Mouse (Mus musculus): ENCODE measurements at regions not wholly inside any gene's neighbourhood (a gene's known extent, or its start where the extent isn't known, plus 50 kb on each side); places are given as distances from the start of the nearest gene placed in this dataset.

DNA sequence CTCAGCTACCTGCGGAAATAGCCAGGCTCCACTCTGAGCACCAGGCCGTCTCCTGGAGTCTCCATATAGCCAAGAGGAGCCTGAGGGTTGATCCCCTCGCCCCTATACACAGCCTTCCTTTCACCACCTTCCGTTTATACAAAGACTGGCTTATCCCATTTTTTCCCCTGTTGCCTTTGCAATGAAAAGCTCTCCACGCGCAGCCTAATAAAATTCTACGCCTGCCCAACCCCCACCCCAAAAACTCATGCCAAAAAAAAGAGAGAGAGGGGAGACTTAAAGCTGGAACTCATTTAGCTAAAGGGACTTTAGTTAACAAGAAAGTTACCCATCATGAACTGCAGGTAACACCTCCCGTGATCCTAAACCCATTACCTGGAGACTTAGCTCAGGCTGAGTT lies 762.5 kb downstream of the Kcnj2 start:
- no peak for DNase-seq (ENCODE audit: low spot score)

DNA sequence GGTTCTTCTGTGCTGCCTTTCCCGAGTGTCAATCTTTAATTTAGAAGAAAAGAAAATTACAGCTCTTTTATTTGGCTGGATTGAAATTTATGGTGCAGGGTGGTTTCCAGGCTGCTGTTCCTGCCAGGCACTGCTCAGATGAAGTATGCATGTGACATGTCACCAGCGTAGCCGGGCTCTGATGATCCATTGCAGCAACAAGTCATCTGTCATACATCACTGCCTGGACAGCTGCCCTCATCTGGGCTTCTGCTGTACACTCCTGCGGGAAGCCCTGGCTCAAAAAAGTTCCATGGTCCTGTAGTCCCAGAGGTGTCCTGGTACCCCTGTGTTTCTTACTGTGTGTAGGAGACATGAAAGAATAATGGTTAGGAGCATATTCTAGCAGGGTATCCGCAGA lies 773.0 kb downstream of the Kcnj2 start:
- no peak for DNase-seq (ENCODE audit: low spot score)

DNA sequence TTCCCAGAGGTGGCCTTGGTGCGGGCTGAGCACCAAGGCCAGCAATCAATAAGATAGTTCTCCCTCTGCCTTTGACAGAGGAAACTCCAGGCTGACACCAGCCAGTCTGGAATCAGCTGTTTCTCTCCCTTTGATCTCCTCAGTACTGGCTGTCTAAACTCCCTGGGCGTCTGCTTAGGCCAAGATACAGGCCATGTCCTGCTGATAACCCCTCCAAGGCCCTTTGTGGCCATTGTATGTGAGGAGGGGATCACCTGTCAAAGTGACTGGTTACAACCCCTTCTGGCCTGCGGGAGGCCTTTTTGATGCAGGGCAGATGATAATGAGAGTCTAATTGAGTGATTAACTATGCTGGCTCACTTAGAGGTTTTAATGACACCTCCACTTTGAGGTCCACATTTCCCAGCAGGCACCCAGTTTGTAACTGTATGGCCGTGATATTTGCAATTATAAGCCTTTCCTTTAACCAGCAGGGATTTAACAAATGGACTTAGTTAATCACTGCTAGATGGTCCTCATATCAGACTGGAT lies 777.8 kb downstream of the Kcnj2 start:
- no peak for DNase-seq (ENCODE audit: low spot score)

DNA sequence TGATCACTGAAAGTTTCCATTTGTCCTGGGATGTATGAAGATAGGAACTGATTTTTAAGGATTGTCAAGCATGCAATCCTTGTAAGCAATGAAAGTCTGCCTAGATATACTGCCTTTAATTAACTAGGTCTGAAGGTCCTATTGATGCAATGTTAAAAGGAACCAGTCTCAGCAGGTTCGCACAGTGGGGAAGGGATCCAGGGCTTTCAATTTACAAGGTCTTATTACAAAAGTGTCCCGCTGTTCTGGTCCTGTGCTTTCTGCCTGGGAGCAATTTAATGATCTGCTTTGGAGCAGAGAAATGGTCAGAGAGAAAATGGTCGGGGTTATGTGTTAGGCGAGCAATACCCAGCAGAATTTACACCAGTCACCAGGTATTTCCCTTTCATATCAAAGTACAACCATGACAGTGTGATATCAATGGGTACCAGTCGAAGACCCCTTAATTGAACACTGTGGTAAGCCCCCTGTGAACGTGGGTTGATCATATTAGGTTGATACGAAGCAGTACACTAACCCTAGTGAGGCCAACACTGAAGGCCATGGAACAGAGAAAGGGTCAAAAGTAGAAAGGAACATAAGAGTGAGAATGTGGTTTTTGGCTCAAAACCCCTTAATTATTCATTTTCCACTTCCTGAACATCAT lies 778.5 kb downstream of the Kcnj2 start:
- DNase-seq (ENCODE audit: low spot score) = no peak

DNA sequence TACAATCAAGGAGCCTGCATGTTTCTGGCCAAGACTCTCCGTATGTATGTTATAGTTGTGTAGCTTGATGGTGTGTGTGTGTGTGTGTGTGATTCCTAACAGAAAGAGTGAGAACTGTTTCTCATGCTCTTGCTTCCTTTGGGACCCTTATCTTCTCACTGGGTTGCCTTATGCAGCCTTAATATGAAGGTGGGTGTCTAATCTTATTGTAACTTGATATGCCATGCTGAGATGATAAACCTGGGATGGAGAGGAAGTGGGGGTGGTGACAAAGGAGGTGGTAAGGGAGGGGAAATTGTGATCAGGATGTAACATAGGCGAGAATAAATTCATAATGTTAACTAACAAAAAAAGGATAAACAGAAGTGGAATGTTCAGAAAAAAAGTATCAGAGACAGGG lies 791.3 kb downstream of the Kcnj2 start:
- no peak for DNase-seq (ENCODE audit: low spot score)

DNA sequence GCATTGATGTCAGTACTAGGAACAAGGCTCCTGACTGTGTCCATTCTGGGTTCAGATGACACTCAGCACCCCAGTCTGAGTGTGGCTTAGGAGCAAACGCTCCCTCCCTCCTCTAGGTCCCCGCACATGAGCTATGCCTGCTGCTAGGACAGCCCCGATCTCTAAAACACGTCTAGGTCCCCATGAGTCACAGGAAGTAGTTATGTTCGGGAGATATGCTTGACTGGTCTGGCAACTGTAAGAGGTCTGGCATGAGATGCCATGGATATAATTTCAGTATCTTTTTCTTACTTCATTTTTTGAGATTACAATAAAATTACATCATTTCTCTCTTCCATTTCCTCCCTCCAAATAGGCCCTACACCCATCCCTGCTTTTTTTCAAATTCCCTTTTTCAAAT lies 792.1 kb downstream of the Kcnj2 start:
- no peak for DNase-seq (ENCODE audit: low spot score)

DNA sequence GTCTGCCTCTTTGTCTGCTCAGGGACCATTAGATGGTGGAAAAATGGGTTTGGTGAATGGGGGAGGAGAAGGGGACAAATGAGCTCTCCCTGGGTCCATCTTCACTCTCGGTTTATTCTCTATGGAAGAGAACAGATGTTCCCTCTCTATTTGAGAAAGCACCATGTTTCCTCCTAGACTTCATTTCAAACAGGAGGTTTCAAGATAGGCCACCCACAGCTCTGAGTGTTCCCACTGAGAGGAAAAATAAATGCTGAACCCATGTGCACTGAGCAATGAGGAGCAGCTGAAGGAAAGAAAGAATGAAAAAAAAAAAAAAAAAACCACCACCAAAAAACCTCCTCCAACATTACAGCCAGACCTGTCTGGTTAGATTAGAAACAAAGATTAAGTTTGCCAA lies 799.2 kb downstream of the Kcnj2 start:
- no peak for DNase-seq (ENCODE audit: low spot score)

DNA sequence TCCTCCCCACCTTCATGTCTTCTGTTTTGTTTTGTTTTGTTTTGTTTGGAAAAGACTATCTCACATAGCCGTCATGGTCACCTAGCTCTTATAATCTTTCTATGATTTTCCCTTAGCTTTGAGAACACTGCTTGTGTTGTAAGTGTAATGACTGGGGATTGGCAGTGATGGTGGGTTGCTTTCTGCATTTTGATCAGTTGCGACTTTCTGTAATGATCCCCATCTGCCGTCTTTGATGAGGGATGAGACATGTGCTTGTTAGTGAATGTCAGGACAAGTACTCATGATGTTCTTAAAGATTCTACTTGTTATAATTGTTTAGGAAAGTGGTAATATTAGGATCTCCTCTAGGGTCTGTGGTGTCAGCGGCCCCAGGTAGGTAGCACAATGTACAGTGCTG lies 809.4 kb downstream of the Kcnj2 start:
- no peak for DNase-seq (ENCODE audit: low spot score)

DNA sequence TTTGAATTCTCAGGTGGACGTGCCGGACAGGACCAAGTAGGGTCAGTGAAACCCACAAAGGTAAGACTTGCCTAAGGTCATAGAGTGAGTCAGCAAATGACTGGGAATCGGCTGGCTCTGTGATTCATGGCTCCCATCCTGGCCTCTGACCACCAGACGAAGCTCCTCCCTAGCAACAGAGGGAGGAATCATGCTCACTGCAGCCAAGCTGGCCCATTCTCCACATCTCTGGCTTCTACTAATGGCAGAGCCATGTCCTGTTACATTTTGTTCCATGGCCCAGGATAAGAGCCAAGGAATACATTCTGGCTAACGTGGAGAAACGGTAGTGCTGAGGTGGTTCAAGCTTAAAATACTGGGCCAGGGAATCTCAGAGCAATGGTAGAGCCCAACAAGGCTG lies 814.2 kb downstream of the Kcnj2 start:
- DNase-seq (ENCODE audit: low spot score) = no peak

DNA sequence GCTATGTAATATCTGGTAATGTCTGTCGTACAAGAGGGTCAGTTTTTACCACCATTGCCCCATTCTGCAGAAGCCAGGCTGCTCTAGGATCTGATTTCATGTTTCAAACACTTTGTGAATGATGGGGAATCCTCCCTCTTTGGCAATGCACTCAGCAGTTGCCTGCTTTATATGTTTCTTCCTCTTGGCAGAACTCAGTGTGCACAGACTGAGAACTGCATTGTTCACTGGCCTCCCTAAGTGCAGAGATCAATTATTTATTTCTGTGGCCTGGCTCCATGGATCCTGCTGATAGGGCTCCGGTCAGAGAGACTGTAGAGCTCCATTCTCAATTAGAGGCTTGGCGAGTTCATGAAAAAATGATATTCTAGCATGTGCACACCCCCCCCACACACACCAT lies 824.1 kb downstream of the Kcnj2 start:
- DNase-seq (ENCODE audit: low spot score) = no peak

DNA sequence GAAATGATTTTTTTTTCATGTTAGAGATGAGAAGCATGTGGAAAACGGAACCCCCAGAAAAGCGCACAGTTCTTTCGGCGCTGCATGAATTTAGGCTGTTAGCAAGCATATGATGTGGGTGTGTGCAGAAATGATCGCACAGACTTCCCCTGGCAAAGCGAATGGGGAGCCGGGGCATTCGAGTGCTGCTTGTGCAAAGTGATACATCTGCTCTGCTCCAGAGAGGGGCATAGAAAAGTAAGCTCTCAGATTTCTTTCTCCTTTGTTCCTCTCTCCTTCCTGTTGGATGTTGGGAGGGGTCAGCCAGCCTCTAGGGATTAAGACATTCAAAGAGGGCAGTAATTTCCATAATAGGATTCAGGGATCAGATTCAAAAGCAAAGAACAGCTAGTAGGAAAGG lies 827.9 kb downstream of the Kcnj2 start:
- no peak for DNase-seq (ENCODE audit: low spot score)

DNA sequence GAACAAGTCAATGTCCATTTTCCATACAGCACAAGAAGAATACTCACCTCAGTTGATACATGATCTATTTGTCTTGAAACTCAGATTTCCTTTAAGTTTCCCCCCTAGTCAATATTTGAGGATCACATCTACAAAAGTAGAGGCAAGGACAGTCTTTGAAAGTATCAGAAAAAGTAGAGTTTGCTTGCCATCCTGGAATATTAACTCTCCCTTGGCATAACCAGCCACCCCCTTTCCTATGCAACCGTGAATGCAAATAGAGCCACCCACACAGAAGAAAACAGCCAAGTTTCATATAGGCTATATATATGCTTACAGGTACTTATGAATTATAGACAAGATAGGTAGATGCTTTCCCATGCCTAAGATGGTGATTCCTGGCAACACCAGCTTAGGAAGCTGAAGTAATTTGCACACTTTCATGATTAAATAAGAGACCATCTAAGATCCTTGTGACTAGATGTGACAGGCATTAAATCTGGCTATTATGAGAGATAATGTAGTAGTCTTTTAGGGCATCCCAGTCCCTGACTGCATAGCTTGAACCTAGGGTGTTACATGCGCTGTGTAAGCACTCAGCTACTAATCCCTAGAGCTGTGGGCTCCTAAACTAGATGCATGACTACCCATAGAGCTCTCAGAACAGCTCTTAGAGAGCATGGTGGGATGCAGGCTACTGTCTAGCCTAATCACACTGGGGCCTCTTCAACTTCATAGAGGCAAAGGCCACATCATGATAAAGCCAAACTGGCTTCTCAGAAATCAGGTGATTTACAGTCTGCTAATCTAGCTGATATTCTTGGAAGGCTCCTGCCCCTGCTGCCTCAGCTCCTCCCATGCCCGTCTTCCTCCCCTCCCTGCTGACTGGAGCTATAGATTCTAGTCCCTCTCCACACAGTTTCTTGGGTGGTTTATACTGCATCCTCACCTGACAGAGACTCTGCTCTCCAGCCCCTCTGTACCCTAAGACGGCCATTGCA lies 829.5 kb downstream of the Kcnj2 start:
- DNase-seq (ENCODE audit: low spot score) = no peak

DNA sequence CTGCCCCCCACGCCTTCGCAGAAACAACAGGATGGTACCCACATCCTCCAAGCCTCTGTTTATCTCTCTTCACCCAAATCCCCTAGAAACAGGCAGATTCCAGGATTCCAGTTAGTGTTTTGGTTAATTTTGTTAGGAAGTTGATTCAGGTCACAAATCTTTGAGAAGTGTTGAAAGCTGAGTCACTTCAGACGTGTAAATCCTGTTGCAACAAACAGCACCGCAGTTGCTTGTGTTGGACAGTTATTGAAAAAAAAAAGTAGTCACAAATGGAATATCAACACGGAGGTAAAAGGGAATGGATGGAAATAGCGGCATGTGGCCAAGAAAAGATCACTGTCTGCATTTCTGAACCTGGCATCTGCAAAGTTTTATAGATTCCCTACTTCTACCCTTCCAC lies 831.0 kb downstream of the Kcnj2 start:
- no peak for DNase-seq (ENCODE audit: low spot score)

DNA sequence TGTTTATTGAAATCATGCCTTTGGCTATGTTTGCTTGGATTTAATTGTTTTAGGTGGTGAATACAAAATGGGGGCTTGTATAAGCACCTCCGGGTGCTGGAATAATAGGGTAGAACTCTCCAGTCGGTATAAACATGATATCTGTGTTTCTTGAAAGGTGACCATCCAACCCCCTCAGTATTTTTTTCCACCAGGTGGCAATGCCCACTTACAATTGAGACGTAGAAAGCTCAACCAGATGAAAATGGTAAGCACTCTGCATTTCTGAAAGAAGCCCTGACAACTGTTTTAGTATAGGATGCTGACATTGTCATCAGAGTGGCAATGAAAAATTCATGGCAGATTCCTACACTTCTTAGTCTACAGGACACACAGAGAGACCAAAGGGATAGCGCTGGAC lies 838.1 kb downstream of the Kcnj2 start:
- DNase-seq (ENCODE audit: low spot score) = no peak

DNA sequence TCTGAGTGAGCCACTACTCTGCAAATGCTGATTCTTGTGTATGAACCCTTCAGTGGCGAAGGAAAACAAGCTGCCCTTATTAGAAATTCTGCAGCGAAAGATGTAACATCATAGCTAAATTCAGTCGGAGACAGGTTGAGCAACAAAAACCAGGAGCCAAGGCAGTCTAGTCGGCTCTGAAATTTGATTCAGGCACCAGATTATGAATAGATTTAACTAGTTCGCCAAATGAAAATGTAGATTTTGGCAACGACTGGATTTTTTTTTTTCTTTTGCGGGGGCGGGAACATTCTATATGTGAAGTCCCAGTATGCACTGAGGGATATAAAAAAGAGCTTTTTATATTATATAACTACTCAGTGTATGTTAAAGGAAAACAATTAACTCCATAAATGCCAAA lies 847.9 kb downstream of the Kcnj2 start:
- DNase-seq (ENCODE audit: low spot score) = no peak

DNA sequence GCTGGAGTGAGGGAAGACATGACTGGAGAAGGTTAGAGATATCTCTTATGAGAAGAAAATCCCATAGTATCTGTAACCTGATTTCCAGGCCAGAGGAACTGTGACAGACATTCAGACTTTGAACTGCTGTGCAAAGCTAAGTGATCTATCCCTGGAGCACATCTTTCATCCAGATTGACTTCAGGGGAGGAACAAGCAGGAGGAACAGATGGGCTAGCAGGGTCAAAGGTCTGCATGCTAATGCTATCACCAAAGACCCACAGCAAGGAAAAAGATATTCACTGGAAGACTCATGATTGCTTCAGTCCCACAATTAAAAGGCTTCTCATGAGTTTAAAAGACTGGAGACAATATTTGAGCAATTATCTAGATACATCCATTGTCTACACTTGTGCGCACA lies 855.7 kb upstream of the Sox9 start:
- no peak for DNase-seq (ENCODE audit: low spot score)

DNA sequence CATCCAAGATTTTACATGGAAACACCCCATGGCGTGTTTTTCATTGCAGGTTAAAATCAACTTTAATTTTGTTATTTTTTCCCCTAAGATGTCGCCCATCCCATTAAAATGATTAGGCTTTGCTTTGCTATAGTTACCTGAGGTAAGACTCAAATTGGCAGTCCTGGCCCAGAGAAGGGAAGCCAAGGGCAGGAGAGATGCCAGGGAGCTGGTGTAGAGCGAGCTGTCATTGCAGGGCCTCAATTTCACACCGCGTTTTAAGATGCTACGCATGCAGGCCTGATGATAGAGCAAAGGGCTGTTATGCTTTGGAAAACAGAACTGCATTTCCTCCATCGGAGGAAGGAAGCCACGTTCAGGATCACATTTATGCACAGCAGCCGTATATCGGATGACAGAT lies 852.7 kb upstream of the Sox9 start:
- no peak for DNase-seq (ENCODE audit: low spot score)

DNA sequence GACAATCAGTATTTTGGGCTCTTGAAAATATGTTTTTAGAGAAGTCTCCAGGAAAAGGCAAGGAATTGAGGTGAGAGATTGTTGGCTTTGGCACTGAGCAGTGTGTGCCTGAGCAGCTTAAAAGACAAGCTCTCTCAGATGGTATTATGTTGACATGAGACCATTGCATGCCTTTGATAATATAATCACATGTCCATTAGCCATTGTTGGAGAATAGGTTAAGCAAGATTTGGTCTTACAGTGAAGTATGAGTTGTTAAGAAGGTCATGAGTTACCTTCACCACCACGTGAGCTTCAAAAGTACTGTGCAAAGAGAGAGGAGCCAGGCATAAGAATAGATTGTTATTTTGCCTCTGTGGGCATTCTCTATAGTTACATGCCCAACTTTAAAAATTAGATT lies 850.0 kb upstream of the Sox9 start:
- DNase-seq (ENCODE audit: low spot score) = no peak

DNA sequence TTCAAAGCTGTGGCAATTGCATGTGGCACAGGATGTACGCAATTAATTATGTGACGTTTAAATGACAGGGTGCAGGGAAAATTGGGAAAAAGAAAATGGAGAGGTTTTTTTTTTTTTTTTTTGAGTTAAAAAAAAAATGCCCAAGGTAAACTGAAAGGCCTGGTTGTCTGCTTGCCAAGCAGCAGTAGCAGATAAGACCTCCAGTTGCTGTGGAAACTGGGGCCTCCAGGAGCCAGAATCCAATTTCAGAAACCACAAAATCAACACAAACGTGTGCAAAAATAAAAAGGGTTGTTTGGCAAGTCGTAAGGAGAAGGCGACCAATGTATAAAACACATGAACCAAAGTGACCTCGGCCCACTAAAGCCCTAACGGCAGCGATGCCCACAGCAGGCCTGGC lies 837.7 kb upstream of the Sox9 start:
- no peak for DNase-seq (ENCODE audit: low spot score)

DNA sequence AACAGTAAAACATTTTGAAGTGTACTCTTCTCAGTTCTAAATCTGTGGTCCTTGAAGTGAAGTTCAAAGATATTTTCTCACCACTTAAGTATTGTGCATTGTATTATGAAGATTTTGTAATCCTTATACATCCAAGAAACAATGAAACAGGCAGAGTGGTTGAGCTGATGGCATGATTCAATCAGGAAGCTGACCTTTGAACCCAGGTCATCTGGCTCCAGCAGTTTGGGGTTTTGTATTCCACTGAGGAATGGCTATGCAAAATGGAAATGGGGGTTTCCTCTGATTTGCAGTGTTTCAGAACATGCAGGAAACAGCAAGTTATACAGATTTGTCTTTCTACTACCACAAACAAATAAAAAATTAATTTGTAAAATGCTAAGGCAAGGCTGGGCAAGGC lies 836.2 kb upstream of the Sox9 start:
- DNase-seq (ENCODE audit: low spot score) = no peak

DNA sequence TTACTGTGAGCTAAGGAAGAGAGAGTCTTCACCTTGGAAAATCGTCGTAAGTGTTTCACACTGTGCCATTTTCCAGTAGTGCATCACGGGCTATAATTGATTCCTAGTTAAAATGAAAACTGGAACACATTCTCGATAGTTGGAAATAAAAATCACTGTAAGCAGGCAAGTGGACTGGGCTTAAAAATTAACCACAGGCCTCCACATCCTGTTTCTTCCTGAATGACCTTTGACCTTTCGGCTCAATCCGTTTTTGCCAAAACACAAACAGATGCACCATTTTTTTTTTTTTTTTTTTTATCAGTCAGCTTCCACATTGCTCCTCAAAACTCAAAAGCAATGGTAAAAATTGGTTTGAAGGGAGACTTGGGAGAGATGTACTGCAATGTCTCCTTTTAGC lies 834.4 kb upstream of the Sox9 start:
- DNase-seq (ENCODE audit: low spot score) = no peak

DNA sequence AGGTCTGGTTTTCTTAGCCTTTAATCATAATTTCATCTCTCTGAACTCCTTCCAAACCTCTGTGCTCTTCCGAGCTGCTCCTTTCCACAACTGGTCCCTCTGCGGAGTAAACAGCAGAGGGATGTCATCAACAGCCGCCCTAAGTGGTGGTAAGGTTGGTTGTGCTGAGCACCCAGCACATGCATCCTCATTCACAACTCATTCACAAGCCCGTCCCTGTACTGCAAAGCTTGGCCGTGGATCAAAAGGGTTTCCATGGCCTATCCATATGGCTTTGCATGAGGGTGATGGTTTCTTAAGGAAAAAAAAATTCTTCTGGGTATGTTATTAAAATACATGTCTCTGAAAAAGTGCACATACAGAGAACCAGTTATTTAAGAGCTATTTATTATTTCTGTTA lies 828.6 kb upstream of the Sox9 start:
- DNase-seq (ENCODE audit: low spot score) = no peak

DNA sequence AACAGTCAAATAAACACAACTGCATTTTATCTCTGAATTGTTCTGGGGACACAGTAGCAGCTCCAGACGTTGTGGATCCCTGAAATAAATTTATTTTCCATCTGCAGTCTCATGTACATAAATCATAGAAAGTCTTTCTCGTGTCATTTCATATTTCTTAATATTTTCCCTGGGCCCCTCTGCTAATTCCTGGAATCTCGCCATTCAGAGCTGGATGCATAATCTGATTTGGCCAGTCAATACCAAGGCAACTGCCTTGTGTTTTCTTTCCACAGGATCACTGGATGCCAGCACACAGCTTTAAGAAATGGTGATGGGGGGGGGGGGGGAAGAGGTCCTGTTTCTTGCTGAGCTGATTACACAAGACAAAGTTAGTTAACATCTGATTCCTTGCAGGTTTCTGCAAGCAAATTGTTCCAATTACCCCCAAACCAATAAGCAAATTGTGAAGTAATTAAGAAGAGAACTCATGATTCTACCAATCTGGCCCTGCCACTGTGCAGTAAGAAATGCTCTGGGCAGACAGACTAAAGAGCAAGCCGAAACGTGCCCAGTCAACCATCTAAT lies 824.2 kb upstream of the Sox9 start:
- no peak for DNase-seq (ENCODE audit: low spot score)

All from urinary bladder, adult 2 months (tissue).